Mouse (Mus musculus): ENCODE data around the gene Gm3286. TPM values are rescaled to one million over a fixed set of nuclear protein-coding genes. Genes with fewer than 3 reads are reported as not detected.
"Not testable (repeated sequence)": the region's sequence is repeated elsewhere in the genome, so short reads cannot be mapped to it uniquely, and the experiment has no call there.

Gm3286 gene
- not detected for total RNA-seq (2021)
- long read RNA-seq, experiment 1, result 0 reads
- long read RNA-seq, experiment 2, result 0 reads

GRCm38 (mm10) chr5:95510458-95510857 lies at the start of gene Gm3286:
Gene Gm3286, plus strand, starts transcription at chr5:95510758.
- intact Hi-C loops (cut with DNase I); DNase-seq: not testable (repeated sequence)

Other genes starting within 250 kb of the Gm3286 start
- not detected for gene Gm10424, start 238.0 kb upstream of the Gm3286 start, total RNA-seq (2021)
- not detected for gene Gm3259, start 204.8 kb upstream of the Gm3286 start, total RNA-seq (2021)
- not detected for gene D5Ertd577e, start 54.0 kb upstream of the Gm3286 start, total RNA-seq (2021)
- not detected for gene Gm7971, start 84.1 kb downstream of the Gm3286 start, total RNA-seq (2021)
- not detected for gene Gm7978, start 225.4 kb downstream of the Gm3286 start, total RNA-seq (2021)
- not detected for gene Gm7982, start 231.3 kb downstream of the Gm3286 start, total RNA-seq (2021)

All from gastrocnemius, postnatal 36 days (tissue).